Mouse (Mus musculus) thymus, adult 2 months (tissue): Measurements from ENCODE around the gene Glo1.

Experiments
- CTCF ChIP-seq: fragments of 200-500 bp; IDR thresholded peaks from 2 replicates; pipeline ENCODE4 v1.5.1; 2012; ENCODE audit warnings: mild to moderate bottlenecking, control low read depth, low read length, moderate library complexity, borderline replicate concordance; ENCODE audit not compliant: control insufficient read depth, poor library complexity, insufficient read depth; ENCODE audit errors: extremely low read depth
- POLR2A ChIP-seq: fragments of 200-500 bp; IDR thresholded peaks from 2 replicates; pipeline ENCODE4 v1.6.1; 2012; ENCODE audit warnings: mild to moderate bottlenecking, low read length, control low read depth, moderate library complexity; ENCODE audit not compliant: control insufficient read depth, poor library complexity, insufficient read depth; ENCODE audit errors: extremely low read depth

DNA sequence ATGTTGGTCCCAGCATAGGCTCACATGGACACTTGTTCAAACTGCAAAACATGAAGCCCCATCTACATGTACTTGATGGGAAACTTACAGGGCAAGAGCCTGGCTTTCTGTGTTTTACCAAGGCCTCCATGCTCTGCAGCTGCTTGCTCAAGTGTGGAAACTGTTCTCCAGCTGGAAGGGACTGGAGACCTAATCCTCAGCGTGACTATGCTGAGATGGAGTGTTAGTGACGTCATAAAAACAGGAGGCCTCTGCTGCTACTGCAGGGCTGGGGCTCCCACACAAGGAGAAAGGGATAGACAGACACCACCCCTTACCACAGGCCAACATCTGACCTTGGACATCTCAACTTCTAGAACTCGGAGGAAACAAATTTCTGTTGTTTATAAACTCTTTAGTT, 55.7 kb downstream of the Glo1 start:
- no peak for TF ChIP-seq CTCF
- no peak for TF ChIP-seq POLR2A
